Mouse (Mus musculus) forebrain, embryonic 13.5 days (tissue): ENCODE results near the gene Mrln. TPM values are rescaled to one million over a fixed set of nuclear protein-coding genes. Genes with fewer than 3 reads are reported as not detected.

ENCODE experiments used
- ATAC-seq: fragments of 200-750 bp; cut with Nextera tagmentation; 2 replicates; pipeline ENCODE4 v1.8.0; 2017
- H3K27ac ChIP-seq: fragments of 300-500 bp; sonication (generic); 2 replicates; pipeline ENCODE4 v1.5.1; 2015; ENCODE audit warnings: inconsistent platforms, mild to moderate bottlenecking, moderate library complexity
- H3K27me3 ChIP-seq: fragments of 300-500 bp; sonication (generic); 2 replicates; pipeline ENCODE4 v1.6.1; 2015; ENCODE audit warnings: mild to moderate bottlenecking, inconsistent platforms
- H3K36me3 ChIP-seq: fragments of 300-500 bp; sonication (generic); 2 replicates; pipeline ENCODE4 v1.6.1; 2015; ENCODE audit warnings: mild to moderate bottlenecking, inconsistent platforms; ENCODE audit not compliant: poor library complexity, severe bottlenecking
- H3K4me1 ChIP-seq: fragments of 300-500 bp; sonication (generic); 2 replicates; pipeline ENCODE4 v1.6.1; 2015; ENCODE audit warnings: inconsistent platforms
- H3K4me2 ChIP-seq: fragments of 300-500 bp; sonication (generic); 2 replicates; pipeline ENCODE4 v1.6.1; 2015; ENCODE audit warnings: inconsistent platforms, mild to moderate bottlenecking, moderate library complexity
- H3K4me3 ChIP-seq: fragments of 300-500 bp; sonication (generic); 2 replicates; pipeline ENCODE4 v1.5.1; 2015; ENCODE audit warnings: mild to moderate bottlenecking, inconsistent platforms
- H3K9ac ChIP-seq: fragments of 300-500 bp; sonication (generic); 2 replicates; pipeline ENCODE4 v1.6.1; 2015; ENCODE audit warnings: mild to moderate bottlenecking, inconsistent platforms
- H3K9me3 ChIP-seq: fragments of 300-500 bp; sonication (generic); replicated peaks from 2 replicates; pipeline ENCODE4 v1.6.1; 2016; ENCODE audit warnings: inconsistent platforms
- WGBS: fragments of 180-500 bp; shearing (Covaris S2); methylation state at CpG from one replicate; pipeline ENCODE4 v1.1.7; 2015; 5-methylcytosine and 5-hydroxymethylcytosine counted together
- polyA plus RNA-seq: library from polyadenylated mRNA; unstranded; fragments of >200 nt; fragmentation: Nextera tagmentation; extraction: Ambion mirVana; gene quantifications from 2 replicates; pipeline ENCODE4 v1.2.1, GENCODE M21; 2015

Mrln gene
- polyA plus RNA-seq, 1 experiment from 2014 or later = not detected

- Histone ChIP-seq H3K9ac (no peak overlapping the region), H3K4me1 (no peaks in the 10 kb centered on the region), H3K4me2 (no peak overlapping the region), H3K36me3 (peaks cover 58% of the 10 kb centered on the region), H3K4me3 (no peak overlapping the region), H3K9me3 (no peaks in the 10 kb centered on the region), H3K27ac (no peak overlapping the region), H3K27me3 (no peaks in the 10 kb centered on the region)
- no peak for ATAC-seq
- 60% methylated on average over 3 of the region's 3 CpGs for WGBS
These were observed 31.1 kb upstream of the Mrln start for GRCm38 (mm10) chr10:70173314-70173713.

DNA sequence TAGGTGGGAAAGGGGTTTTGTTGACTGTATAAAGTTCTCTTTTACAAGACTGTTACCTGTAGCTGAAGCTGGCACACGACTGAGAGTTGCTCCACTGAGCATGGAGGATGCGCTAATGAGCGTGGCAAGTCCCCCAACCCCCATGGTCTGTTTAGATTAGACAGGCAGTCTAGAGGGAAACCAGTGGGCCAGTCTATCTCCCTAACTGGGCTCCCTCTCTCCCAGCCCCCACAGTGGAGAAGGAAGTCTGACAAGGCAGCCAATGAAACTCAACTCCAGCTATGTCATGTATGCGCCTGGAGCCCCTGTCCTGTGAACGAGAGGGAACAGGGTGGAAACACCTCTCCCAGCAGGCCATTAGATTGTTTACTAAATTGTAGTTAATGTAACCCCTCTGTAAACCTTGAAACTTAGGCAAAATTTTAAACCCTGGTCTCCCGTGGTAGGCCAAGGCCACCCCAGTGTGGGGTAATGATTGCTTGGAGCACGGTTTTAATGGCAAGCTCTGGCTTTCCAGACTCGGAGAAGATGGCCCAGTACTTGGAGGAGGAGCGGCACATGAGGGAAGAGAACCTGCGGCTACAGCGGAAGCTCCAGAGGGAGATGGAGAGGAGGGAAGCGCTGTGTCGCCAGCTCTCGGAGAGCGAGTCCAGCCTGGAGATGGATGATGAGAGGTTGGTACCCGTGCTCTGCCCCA, 29.8 kb upstream of the Mrln start:
- Histone ChIP-seq H3K4me3 (no peak overlapping the region), H3K9ac (no peak overlapping the region), H3K9me3 (no peaks in the 10 kb centered on the region), H3K27ac (no peak overlapping the region; the same call in 1 of the 2 replicates), H3K4me2 (no peak overlapping the region), H3K36me3 (peaks cover 50% of the 10 kb centered on the region), H3K4me1 (no peaks in the 10 kb centered on the region), H3K27me3 (no peaks in the 10 kb centered on the region)
- WGBS = 87% methylated on average over 16 of the region's 16 CpGs
- ATAC-seq = no peak

- Histone ChIP-seq H3K36me3 (peaks cover 34% of the 10 kb centered on the region), H3K4me3 (no peak overlapping the region), H3K27me3 (no peaks in the 10 kb centered on the region), H3K4me2 (no peak overlapping the region), H3K9ac (no peak overlapping the region), H3K9me3 (no peaks in the 10 kb centered on the region), H3K4me1 (peaks cover 9% of the 10 kb centered on the region), H3K27ac (no peak overlapping the region)
- WGBS = 92% methylated on average over 9 of the region's 9 CpGs
- ATAC-seq = no peak
These were observed 23.7 kb upstream of the Mrln start for GRCm38 (mm10) chr10:70180727-70181126.

GRCm38 (mm10) chr10:70181279-70181972, 23.0 kb upstream of the Mrln start:
- WGBS = 85% methylated on average over 11 of the region's 11 CpGs
- no peak overlapping the region for H3K9ac ChIP-seq
- H3K36me3 ChIP-seq = peaks cover 29% of the 10 kb centered on the region
- no peak overlapping the region for H3K4me2 ChIP-seq
- no peak overlapping the region for H3K4me3 ChIP-seq
- H3K9me3 ChIP-seq = no peaks in the 10 kb centered on the region
- no peaks in the 10 kb centered on the region for H3K27me3 ChIP-seq
- no peak overlapping the region for H3K27ac ChIP-seq
- peaks cover 9% of the 10 kb centered on the region for H3K4me1 ChIP-seq
- no peak for ATAC-seq

GRCm38 (mm10) chr10:70183210-70184080, 21.0 kb upstream of the Mrln start:
- 66% methylated on average over 15 of the region's 15 CpGs for WGBS
- Histone ChIP-seq H3K4me2 (no peak overlapping the region), H3K36me3 (peaks cover 35% of the 10 kb centered on the region), H3K4me3 (no peak overlapping the region), H3K27ac (peak overlapping the region; percentile 48), H3K27me3 (no peaks in the 10 kb centered on the region), H3K9ac (no peak overlapping the region), H3K9me3 (no peaks in the 10 kb centered on the region), H3K4me1 (peaks cover 9% of the 10 kb centered on the region)
- no peak for ATAC-seq

GRCm38 (mm10) chr10:70186136-70186535, 18.3 kb upstream of the Mrln start:
- Histone ChIP-seq H3K27me3 (no peaks in the 10 kb centered on the region), H3K4me2 (no peak overlapping the region), H3K36me3 (peaks cover 51% of the 10 kb centered on the region), H3K9me3 (no peaks in the 10 kb centered on the region), H3K9ac (no peak overlapping the region), H3K27ac (no peak overlapping the region), H3K4me1 (peaks cover 9% of the 10 kb centered on the region), H3K4me3 (no peak overlapping the region)
- 77% methylated on average over 9 of the region's 9 CpGs for WGBS
- no peak for ATAC-seq

- H3K9ac ChIP-seq = no peak overlapping the region
- no peak overlapping the region for H3K4me2 ChIP-seq
- no peak overlapping the region for H3K27ac ChIP-seq
- H3K9me3 ChIP-seq = no peaks in the 10 kb centered on the region
- H3K27me3 ChIP-seq = no peaks in the 10 kb centered on the region
- no peak overlapping the region for H3K4me3 ChIP-seq
- peaks cover 56% of the 10 kb centered on the region for H3K36me3 ChIP-seq
- no peak for ATAC-seq
- WGBS = 94% methylated on average over 7 of the region's 7 CpGs
- H3K4me1 ChIP-seq = peaks cover 9% of the 10 kb centered on the region
These were observed 17.9 kb upstream of the Mrln start for GRCm38 (mm10) chr10:70186586-70186985.

- Histone ChIP-seq H3K9me3 (no peaks in the 10 kb centered on the region), H3K36me3 (peaks cover 62% of the 10 kb centered on the region), H3K4me1 (no peaks in the 10 kb centered on the region), H3K9ac (no peak overlapping the region), H3K4me3 (no peak overlapping the region), H3K27ac (no peak overlapping the region), H3K27me3 (no peaks in the 10 kb centered on the region), H3K4me2 (no peak overlapping the region)
- 87% methylated on average over 13 of the region's 13 CpGs for WGBS
- no peak for ATAC-seq
These were observed 14.6 kb upstream of the Mrln start for GRCm38 (mm10) chr10:70189864-70190263.

GRCm38 (mm10) chr10:70194283-70194682, 10.2 kb upstream of the Mrln start:
- peaks cover 34% of the 10 kb centered on the region for H3K36me3 ChIP-seq
- H3K4me2 ChIP-seq = no peak overlapping the region
- H3K27ac ChIP-seq = no peak overlapping the region
- H3K27me3 ChIP-seq = no peaks in the 10 kb centered on the region
- ATAC-seq = no peak
- H3K9ac ChIP-seq = no peak overlapping the region
- no peak overlapping the region for H3K4me3 ChIP-seq
- H3K9me3 ChIP-seq = no peaks in the 10 kb centered on the region
- 78% methylated on average over 9 of the region's 9 CpGs for WGBS
- H3K4me1 ChIP-seq = no peaks in the 10 kb centered on the region

DNA sequence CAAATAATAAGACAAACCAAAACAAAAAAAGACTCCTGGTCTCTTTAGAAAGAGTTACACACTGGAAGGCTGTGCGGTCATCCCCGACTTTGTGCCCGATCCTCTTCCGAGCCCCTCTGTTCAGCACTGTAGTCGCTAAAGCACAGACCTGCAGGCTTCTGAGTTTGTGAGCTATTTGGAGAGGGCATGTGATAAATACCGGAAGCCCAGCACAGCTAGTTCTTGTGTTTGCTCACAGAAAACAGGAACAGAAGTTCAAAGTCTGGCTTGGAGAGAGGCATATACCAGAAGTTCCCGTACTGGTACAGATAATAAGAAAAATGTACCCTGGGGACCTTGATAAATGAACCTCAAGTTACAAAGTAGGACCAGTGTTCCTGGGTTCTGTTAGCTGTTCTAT, 9.2 kb upstream of the Mrln start:
- Histone ChIP-seq H3K27me3 (no peaks in the 10 kb centered on the region), H3K4me1 (no peaks in the 10 kb centered on the region), H3K9ac (no peak overlapping the region), H3K4me3 (no peak overlapping the region), H3K4me2 (no peak overlapping the region), H3K9me3 (no peaks in the 10 kb centered on the region), H3K27ac (no peak overlapping the region), H3K36me3 (peaks cover 24% of the 10 kb centered on the region)
- WGBS = 81% methylated on average over 7 of the region's 7 CpGs
- ATAC-seq = no peak

DNA sequence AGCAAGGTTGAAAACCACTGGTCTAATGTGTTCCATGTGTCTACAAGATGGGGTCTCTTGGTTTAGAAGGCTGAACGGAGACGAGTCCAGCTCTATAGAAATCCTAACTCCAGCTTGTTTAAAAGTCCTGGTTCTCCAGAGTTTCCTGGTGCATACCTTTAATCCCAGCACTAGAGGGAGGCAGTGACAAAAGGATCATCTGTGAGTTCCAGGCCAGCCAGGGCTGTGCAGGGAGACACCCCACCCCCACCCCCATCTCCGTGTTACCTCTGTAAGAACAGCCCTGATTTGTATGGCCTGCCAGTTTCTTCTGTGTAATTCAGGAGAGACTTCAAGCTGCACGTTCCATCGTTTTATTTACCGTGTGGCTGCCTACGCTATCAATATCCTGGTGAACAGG, 8.7 kb upstream of the Mrln start:
- Histone ChIP-seq H3K4me2 (no peak overlapping the region), H3K27ac (no peak overlapping the region), H3K4me1 (peaks cover 4% of the 10 kb centered on the region; the same call in 1 of the 2 replicates), H3K4me3 (no peak overlapping the region), H3K9ac (no peak overlapping the region), H3K36me3 (peaks cover 22% of the 10 kb centered on the region), H3K27me3 (no peaks in the 10 kb centered on the region), H3K9me3 (no peaks in the 10 kb centered on the region)
- ATAC-seq = no peak
- 62% methylated on average over 7 of the region's 7 CpGs for WGBS

- H3K4me2 ChIP-seq = no peak overlapping the region
- no peak for ATAC-seq
- H3K4me1 ChIP-seq = peaks cover 12% of the 10 kb centered on the region; the same call in 1 of the 2 replicates
- H3K4me3 ChIP-seq = no peak overlapping the region
- H3K36me3 ChIP-seq = peaks cover 16% of the 10 kb centered on the region
- 88% methylated on average over 6 of the region's 6 CpGs for WGBS
- no peak overlapping the region for H3K27ac ChIP-seq
- no peaks in the 10 kb centered on the region for H3K9me3 ChIP-seq
- no peak overlapping the region for H3K9ac ChIP-seq
- H3K27me3 ChIP-seq = no peaks in the 10 kb centered on the region
These were observed 7.8 kb upstream of the Mrln start for GRCm38 (mm10) chr10:70196666-70197065.
